Mouse (Mus musculus) midbrain, embryonic 15.5 days (tissue): Measurements from ENCODE around the gene Ramp2. TPM values are rescaled to one million over a fixed set of nuclear protein-coding genes. Genes with fewer than 3 reads are reported as not detected.
A peak's percentile ranks its signal among the peaks of the same experiment; 100 is the strongest.

Source experiments
- ATAC-seq: fragments of 200-750 bp; cut with Nextera tagmentation; replicated peaks from 2 replicates; pipeline ENCODE4 v1.8.0; 2017; ENCODE audit warnings: moderate TSS enrichment
- H3K27ac ChIP-seq: fragments of 300-500 bp; sonication (generic); 2 replicates; pipeline ENCODE4 v1.5.1; 2015; ENCODE audit warnings: mild to moderate bottlenecking, inconsistent platforms
- H3K27me3 ChIP-seq: fragments of 300-500 bp; sonication (generic); replicated peaks from 2 replicates; pipeline ENCODE4 v1.6.1; 2015; ENCODE audit warnings: inconsistent platforms
- H3K36me3 ChIP-seq: fragments of 300-500 bp; sonication (generic); replicated peaks from 2 replicates; pipeline ENCODE4 v1.6.1; 2015; ENCODE audit warnings: inconsistent platforms
- H3K4me1 ChIP-seq: fragments of 300-500 bp; sonication (generic); 2 replicates; pipeline ENCODE4 v1.6.1; 2015; ENCODE audit warnings: inconsistent platforms
- H3K4me2 ChIP-seq: fragments of 300-500 bp; sonication (generic); 2 replicates; pipeline ENCODE4 v1.6.1; 2015; ENCODE audit warnings: inconsistent platforms, mild to moderate bottlenecking, moderate library complexity
- H3K4me3 ChIP-seq: fragments of 300-500 bp; sonication (generic); 2 replicates; pipeline ENCODE4 v1.5.1; 2015; ENCODE audit warnings: mild to moderate bottlenecking, inconsistent platforms
- H3K9ac ChIP-seq: fragments of 300-500 bp; sonication (generic); 2 replicates; pipeline ENCODE4 v1.6.1; 2015; ENCODE audit warnings: mild to moderate bottlenecking, inconsistent platforms
- H3K9me3 ChIP-seq: fragments of 300-500 bp; sonication (generic); 2 replicates; pipeline ENCODE4 v1.6.1; 2016; ENCODE audit warnings: inconsistent platforms
- WGBS: fragments of 180-500 bp; shearing (Covaris S2); methylation state at CpG from one replicate; pipeline ENCODE4 v1.1.7; 2015; ENCODE audit warnings: mixed read lengths; 5-methylcytosine and 5-hydroxymethylcytosine counted together
- polyA plus RNA-seq: library from polyadenylated mRNA; unstranded; fragments of >200 nt; fragmentation: Nextera tagmentation; extraction: Ambion mirVana; gene quantifications from 2 replicates; pipeline ENCODE4 v1.2.1, GENCODE M21; 2015

Gene Ramp2
- polyA plus RNA-seq, 1 experiment from 2014 or later: 86.5 TPM

DNA sequence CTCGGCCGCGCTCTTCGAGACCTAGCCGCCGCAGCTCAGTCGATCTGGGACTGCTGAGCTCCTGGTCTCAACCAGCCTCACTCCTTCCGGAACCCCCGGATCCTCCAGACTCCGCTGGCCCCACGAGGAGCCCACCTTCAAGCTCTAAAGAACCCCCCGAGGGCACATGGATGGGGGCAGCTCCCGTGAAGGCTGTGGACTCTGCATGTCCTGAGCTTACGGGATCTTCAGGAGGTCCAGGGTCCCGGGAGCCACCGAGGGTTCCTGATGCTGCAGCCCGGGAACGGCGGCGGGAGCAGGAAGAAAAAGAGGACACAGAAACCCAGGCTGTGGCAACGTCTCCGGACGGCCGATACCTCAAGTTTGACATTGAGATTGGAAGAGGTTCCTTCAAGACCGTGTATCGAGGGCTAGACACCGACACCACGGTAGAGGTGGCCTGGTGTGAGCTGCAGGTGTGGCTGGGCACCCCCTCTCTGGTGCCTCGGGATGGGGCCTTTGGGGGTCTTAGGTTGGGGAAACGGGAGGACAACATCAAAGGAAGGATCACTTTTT lies 15.1 kb downstream of the Ramp2 start:
- Histone ChIP-seq H3K27me3 (peaks cover 40% of the 10 kb centered on the region), H3K36me3 (no peaks in the 10 kb centered on the region), H3K4me3 (peak overlapping the region; percentile 43), H3K9me3 (no peaks in the 10 kb centered on the region), H3K27ac (no peak overlapping the region), H3K4me1 (peaks cover 33% of the 10 kb centered on the region), H3K9ac (peak overlapping the region; percentile 50), H3K4me2 (peak overlapping the region; percentile 95)
- under 1% methylated on average over 30 of the region's 30 CpGs for WGBS
- 0 out of 2 replicates have a peak, but pooled peaks have one; percentile 6 for ATAC-seq

DNA sequence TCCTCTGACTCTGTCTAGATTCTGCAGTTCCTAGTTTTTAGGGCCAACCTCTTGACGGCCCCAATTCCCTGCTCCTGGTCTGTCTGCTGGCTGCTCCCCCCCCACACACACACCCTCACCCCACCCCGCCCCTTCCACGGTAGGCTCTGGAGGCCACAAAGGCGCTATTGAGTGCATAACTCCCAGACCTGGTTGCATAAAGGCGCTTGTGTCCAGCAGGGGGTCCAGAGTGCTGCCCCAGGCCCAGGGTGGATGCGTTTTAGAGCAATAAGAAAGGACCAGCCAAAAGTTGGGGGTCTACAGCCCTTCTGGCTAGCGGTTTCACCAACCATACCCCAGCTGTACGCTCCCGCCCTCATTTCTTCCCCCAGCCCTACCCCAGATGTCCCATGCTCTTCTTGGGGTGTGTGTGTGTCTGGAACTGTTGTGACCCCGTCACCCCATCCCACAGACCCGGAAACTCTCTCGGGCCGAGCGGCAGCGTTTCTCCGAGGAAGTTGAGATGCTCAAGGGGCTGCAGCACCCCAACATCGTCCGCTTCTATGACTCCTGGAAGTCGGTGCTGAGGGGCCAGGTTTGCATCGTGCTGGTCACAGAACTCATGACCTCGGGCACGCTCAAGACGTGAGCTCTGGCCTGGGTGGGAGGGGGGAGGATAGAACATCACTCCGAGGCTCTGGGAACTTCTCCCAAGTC lies 16.6 kb downstream of the Ramp2 start:
- Histone ChIP-seq H3K9me3 (no peaks in the 10 kb centered on the region), H3K27me3 (peaks cover 49% of the 10 kb centered on the region), H3K9ac (no peak overlapping the region), H3K4me1 (peaks cover 33% of the 10 kb centered on the region), H3K27ac (no peak overlapping the region), H3K4me3 (no peak overlapping the region), H3K4me2 (peak overlapping the region; percentile 12; the same call in 1 of the 2 replicates), H3K36me3 (no peaks in the 10 kb centered on the region)
- ATAC-seq: no peak
- 1% methylated on average over 24 of the region's 24 CpGs for whole genome bisulfite sequencing

- no peak overlapping the region for H3K4me3 ChIP-seq
- peaks cover 49% of the 10 kb centered on the region for H3K27me3 ChIP-seq
Measured at GRCm38 (mm10) chr11:101263138-101263988, 17.5 kb downstream of the Ramp2 start.

GRCm38 (mm10) chr11:101263989-101264280 lies 18.1 kb downstream of the Ramp2 start:
- Histone ChIP-seq H3K9ac (no peak overlapping the region), H3K9me3 (no peaks in the 10 kb centered on the region), H3K4me1 (peaks cover 33% of the 10 kb centered on the region), H3K27ac (no peak overlapping the region), H3K4me2 (no peak overlapping the region), H3K36me3 (no peaks in the 10 kb centered on the region), H3K4me3 (no peak overlapping the region), H3K27me3 (peaks cover 51% of the 10 kb centered on the region)
- WGBS: 8% methylated on average over 3 of the region's 3 CpGs
- ATAC-seq: no peak

More at GRCm38 (mm10) chr11:101263138-101263988, 17.5 kb downstream of the Ramp2 start:
- Histone ChIP-seq H3K9ac (no peak overlapping the region), H3K27ac (no peak overlapping the region), H3K4me1 (peaks cover 33% of the 10 kb centered on the region), H3K36me3 (no peaks in the 10 kb centered on the region), H3K9me3 (no peaks in the 10 kb centered on the region), H3K4me2 (no peak overlapping the region)
- no peak for ATAC-seq
- 2% methylated on average over 32 of the region's 32 CpGs for WGBS

DNA sequence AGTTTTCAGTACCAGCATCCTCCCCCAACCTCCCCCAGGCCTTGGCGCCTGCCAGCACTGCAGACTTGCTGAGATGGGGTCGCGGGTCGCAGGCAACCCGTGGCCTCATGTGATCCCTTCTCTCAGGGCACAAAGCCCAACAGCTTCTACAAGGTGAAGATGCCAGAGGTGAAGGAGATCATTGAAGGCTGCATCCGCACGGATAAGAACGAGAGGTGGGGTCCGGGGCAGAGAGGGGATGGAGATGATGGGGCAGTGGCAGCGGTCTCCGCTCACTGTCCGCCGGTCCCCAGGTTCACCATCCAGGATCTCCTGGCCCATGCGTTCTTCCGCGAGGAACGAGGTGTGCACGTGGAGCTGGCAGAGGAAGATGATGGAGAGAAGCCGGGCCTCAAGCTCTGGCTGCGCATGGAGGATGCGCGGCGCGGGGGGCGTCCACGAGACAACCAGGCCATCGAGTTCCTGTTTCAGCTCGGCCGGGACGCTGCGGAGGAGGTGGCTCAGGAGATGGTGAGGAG lies 19.2 kb downstream of the Ramp2 start:
- no peak overlapping the region for H3K27ac ChIP-seq
- H3K4me1 ChIP-seq: peaks cover 33% of the 10 kb centered on the region
- peak overlapping the region; percentile 27; the same call in 1 of the 2 replicates for H3K9ac ChIP-seq
- no peaks in the 10 kb centered on the region for H3K36me3 ChIP-seq
- H3K4me3 ChIP-seq: peak overlapping the region; percentile 32
- H3K27me3 ChIP-seq: peaks cover 51% of the 10 kb centered on the region
- H3K4me2 ChIP-seq: peak overlapping the region; percentile 47
- no peaks in the 10 kb centered on the region for H3K9me3 ChIP-seq
- 2% methylated on average over 31 of the region's 31 CpGs for WGBS
- no peak for ATAC-seq

DNA sequence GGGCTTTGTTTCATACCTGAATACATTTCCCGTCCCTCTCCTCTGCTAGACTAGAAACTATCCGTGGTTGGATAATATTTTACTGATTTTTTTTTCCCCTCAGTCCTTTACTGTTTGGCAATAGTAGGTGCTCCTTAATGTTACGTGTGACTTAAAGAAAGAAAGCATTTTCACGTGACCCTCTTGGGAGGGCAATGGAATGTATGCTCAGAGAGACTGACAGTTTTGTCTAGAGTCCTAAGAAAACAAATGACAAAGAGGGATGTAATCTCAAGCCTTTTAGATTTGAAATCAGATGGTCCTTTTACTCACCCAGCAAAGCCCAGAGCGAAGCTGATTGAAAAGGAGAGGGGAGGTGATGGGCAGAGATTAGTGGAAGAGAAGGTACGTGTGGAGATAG lies 20.1 kb downstream of the Ramp2 start:
- Histone ChIP-seq H3K27me3 (peaks cover 51% of the 10 kb centered on the region), H3K9me3 (no peaks in the 10 kb centered on the region), H3K4me3 (no peak overlapping the region), H3K36me3 (no peaks in the 10 kb centered on the region), H3K27ac (no peak overlapping the region), H3K9ac (no peak overlapping the region), H3K4me1 (peaks cover 24% of the 10 kb centered on the region), H3K4me2 (peak overlapping the region; percentile 47)
- ATAC-seq: no peak
- 9% methylated on average over 6 of the region's 6 CpGs for WGBS

DNA sequence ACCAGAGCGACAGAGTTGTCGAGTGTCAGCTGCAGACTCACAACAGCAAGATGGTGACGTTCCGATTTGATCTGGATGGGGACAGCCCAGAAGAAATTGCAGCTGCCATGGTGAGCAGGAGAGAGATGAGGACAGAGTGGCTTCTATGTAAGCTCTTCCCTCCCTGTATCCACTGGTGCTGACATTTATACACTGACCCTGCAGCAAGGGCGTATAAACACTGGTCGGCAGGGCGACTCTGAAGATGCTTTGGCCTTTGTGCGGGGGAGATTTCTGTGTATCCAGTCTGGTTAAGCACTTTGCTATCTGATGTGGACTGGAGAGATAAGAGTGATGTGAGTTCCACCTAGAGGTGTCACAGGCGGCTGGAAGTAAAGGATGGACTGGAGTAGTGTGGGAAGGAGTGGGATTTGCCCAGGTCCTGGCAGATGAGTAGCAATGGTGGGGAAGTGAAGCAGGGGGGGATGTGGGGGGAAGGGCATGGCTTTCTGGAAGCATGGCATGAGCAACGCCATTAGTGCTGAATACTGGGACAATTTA lies 23.8 kb downstream of the Ramp2 start:
- H3K36me3 ChIP-seq: no peaks in the 10 kb centered on the region
- peak; percentile 65; the same call in 1 of the 2 replicates for ATAC-seq
- no peaks in the 10 kb centered on the region for H3K9me3 ChIP-seq
- H3K27ac ChIP-seq: peak overlapping the region; percentile 52
- H3K4me2 ChIP-seq: peak overlapping the region; percentile 31
- H3K27me3 ChIP-seq: peaks cover 20% of the 10 kb centered on the region
- H3K9ac ChIP-seq: 0 out of 2 replicates have a peak overlapping the region, but pooled peaks have one; percentile 14
- H3K4me3 ChIP-seq: peak overlapping the region; percentile 5; the same call in 1 of the 2 replicates
- H3K4me1 ChIP-seq: peaks cover 13% of the 10 kb centered on the region
- WGBS: 38% methylated on average over 10 of the region's 10 CpGs

DNA sequence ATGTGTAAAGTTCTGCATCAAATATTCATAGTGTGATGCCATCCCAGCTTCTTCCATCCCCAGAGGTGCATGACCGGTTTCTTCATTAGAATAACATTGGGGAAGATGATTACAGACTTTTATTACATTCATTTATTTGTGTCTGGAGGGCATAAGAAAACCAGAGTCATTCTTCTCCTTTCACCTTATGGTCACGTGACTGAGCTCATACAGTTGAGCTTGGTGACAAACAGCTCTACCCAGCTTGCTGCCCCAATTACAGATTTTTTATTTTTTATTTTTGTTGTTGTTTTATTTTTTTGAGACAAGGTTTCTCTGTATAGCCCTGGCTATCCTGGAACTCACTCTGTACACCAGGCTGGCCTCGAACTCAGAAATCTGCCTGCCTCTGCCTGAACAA lies 26.6 kb downstream of the Ramp2 start:
- ATAC-seq: no peak
- Histone ChIP-seq H3K4me3 (no peak overlapping the region), H3K27me3 (0 out of 2 replicates have a peak, but pooled peaks cover 3% of the 10 kb centered on the region), H3K9ac (no peak overlapping the region), H3K4me2 (no peak overlapping the region), H3K36me3 (no peaks in the 10 kb centered on the region), H3K27ac (no peak overlapping the region), H3K9me3 (no peaks in the 10 kb centered on the region), H3K4me1 (peaks cover 20% of the 10 kb centered on the region)
- WGBS: 85% methylated on average over 3 of the region's 3 CpGs

GRCm38 (mm10) chr11:101275309-101275708 lies 29.5 kb downstream of the Ramp2 start:
- no peaks in the 10 kb centered on the region for H3K9me3 ChIP-seq
- WGBS: 79% methylated on average over 4 of the region's 4 CpGs
- no peaks in the 10 kb centered on the region for H3K27me3 ChIP-seq
- H3K27ac ChIP-seq: no peak overlapping the region
- H3K4me3 ChIP-seq: no peak overlapping the region
- H3K36me3 ChIP-seq: no peaks in the 10 kb centered on the region
- peaks cover 30% of the 10 kb centered on the region for H3K4me1 ChIP-seq
- H3K9ac ChIP-seq: no peak overlapping the region
- H3K4me2 ChIP-seq: no peak overlapping the region
- ATAC-seq: no peak

GRCm38 (mm10) chr11:101276319-101277070 lies 30.7 kb downstream of the Ramp2 start:
- Histone ChIP-seq H3K27ac (no peak overlapping the region), H3K9me3 (no peaks in the 10 kb centered on the region), H3K4me2 (peak overlapping the region; percentile 14; the same call in 1 of the 2 replicates), H3K4me3 (0 out of 2 replicates have a peak overlapping the region, but pooled peaks have one; percentile 0), H3K4me1 (peaks cover 30% of the 10 kb centered on the region), H3K27me3 (no peaks in the 10 kb centered on the region), H3K9ac (no peak overlapping the region), H3K36me3 (no peaks in the 10 kb centered on the region)
- 26% methylated on average over 27 of the region's 27 CpGs for whole genome bisulfite sequencing
- no peak for ATAC-seq

DNA sequence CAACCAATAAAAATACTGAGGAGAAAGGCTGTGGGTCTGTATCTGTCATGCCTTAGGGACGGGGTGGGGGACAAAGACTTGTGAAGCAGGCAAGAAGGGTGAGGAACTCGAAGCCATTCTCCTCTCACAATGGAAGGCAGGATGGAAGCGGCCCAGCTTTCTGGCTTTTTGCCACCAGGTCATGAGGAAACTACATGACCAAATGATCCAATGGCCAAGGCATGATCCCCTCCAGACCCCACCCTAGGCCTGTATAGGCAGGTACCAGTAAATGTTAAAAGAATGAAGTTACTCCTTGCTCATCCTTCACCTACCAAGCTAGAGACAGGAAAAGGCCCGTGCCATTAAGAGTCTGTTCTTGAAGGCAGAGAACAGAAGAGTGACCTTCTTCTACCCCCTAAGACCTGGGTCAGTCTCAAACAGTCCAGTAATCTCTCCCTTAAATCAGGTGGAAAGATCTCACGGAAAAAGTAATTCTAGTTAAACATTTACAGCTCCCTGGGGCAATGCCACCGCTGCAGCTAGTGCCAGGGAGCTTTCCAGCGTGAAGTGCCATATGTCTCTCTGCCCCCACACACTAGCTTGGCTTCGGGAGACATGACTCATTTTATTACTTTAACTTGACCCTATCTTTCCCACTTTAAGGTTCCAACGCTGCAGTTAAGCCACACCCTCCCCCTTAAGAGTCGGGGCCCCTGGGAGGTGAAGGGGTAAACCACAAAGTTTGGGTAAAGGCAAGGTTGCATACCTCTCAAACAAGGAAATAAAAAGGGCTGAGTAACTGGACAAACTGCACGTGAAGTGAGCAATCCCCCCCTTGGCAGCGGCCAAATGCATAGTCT lies 31.8 kb downstream of the Ramp2 start:
- peak overlapping the region; percentile 89 for H3K4me2 ChIP-seq
- 79% methylated on average over 12 of the region's 12 CpGs for WGBS

More for the DNA sequence above, 31.8 kb downstream of the Ramp2 start:
- Histone ChIP-seq H3K4me3 (peak overlapping the region; percentile 71), H3K36me3 (no peaks in the 10 kb centered on the region), H3K9ac (peak overlapping the region; percentile 80; the same call in 1 of the 2 replicates), H3K9me3 (no peaks in the 10 kb centered on the region), H3K4me1 (peaks cover 30% of the 10 kb centered on the region), H3K27ac (no peak overlapping the region), H3K27me3 (no peaks in the 10 kb centered on the region)
- no peak for ATAC-seq
